Mouse (Mus musculus): ENCODE data around the gene Ssh1. TPM values are rescaled to one million over a fixed set of nuclear protein-coding genes. Genes with fewer than 3 reads are reported as not detected.

The Ssh1 gene
- polyA plus RNA-seq, 1 experiment from 2014 or later = 19.4 TPM

DNA sequence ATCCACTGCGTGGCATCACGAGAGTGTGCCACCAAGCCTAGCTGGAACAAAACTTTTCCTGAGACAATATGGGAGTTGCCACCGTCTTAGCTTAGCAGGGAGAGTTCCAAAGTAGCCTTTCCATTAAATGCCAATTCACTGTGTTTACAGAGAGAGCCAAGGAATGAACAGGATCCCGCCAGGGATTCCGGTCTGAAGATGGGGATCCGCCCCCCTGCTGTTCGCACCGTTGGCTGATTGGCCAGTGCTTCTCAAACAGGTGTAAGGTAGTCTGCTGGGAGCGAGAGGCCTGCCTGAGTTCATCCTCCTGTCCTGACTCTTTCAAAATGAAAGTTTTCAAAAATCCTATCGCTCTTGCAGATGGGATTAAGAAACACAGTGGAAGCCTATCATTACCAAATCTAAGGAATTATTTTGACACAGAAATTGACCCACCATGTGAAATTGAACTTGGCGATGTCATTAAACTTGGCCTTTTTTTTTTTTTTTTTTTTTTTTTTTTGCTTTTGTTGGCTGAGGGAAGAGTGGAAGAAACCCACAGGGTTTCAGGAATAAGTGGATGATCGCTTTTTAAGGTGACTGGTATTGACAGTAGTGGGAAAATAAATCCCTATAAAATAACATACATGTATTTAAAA is 54.3 kb downstream of the Ssh1 start:
- Histone ChIP-seq H3K4me2 (ENCODE audit: low read length) (no peak overlapping the region), H3K36me3 (ENCODE audit: control insufficient read depth, insufficient read depth, low read length) (peaks cover 47% of the 10 kb centered on the region), H3K9me3 (ENCODE audit: control insufficient read depth, low read length) (no peaks in the 10 kb centered on the region), H3K27me3 (replicated peaks; ENCODE audit: control insufficient read depth, insufficient read depth, low read length) (no peaks in the 10 kb centered on the region), H3K4me3 (ENCODE audit: low read depth, low read length) (no peak overlapping the region), H3K4me1 (replicated peaks; ENCODE audit: control insufficient read depth, insufficient read depth, low read length) (no peaks in the 10 kb centered on the region), H3K27ac (ENCODE audit: low read depth) (no peak overlapping the region), H3K9ac (ENCODE audit: low read length) (no peak overlapping the region)
- ATAC-seq (replicated peaks; ENCODE audit: low FRiP score, low TSS enrichment, low read depth) = no peak
- no peak for DNase-seq (ENCODE audit: low spot score)
- 52% methylated on average over 12 of the region's 12 CpGs for WGBS

GRCm38 (mm10) chr5:113937650-113938049 is 56.0 kb downstream of the Ssh1 start:
- H3K4me2 ChIP-seq (ENCODE audit: low read length) = no peak overlapping the region
- no peaks in the 10 kb centered on the region for H3K9me3 ChIP-seq (ENCODE audit: control insufficient read depth, low read length)
- no peak overlapping the region for H3K4me3 ChIP-seq (ENCODE audit: low read depth, low read length)
- H3K9ac ChIP-seq (ENCODE audit: low read length) = no peak overlapping the region
- WGBS = 67% methylated on average over 7 of the region's 7 CpGs
- ATAC-seq (replicated peaks; ENCODE audit: low FRiP score, low TSS enrichment, low read depth) (no peak), DNase-seq (ENCODE audit: low spot score) (no peak)
- peaks cover 30% of the 10 kb centered on the region for H3K36me3 ChIP-seq (ENCODE audit: control insufficient read depth, insufficient read depth, low read length)
- no peak overlapping the region for H3K27ac ChIP-seq (ENCODE audit: low read depth)
- H3K27me3 ChIP-seq (replicated peaks; ENCODE audit: control insufficient read depth, insufficient read depth, low read length) = no peaks in the 10 kb centered on the region
- H3K4me1 ChIP-seq (replicated peaks; ENCODE audit: control insufficient read depth, insufficient read depth, low read length) = no peaks in the 10 kb centered on the region

DNA sequence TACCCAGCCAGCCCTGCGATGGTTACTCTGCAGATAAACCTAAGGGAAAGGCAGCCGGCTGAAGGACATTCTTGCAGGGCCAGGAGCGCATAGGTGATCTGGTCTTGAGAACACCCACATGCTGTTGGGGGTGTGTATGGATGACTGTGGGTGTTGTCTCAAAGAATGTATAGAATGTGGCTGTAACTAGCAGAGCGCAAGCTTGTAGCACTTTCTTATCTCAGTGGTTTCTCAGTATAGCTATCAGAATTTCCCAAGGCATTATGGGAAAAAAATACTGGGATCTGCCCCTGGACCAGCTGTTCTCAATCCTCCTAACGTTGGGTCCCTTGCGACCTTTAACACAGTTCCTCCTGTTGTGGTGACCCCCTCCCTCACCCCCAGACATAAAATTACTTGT is 59.8 kb downstream of the Ssh1 start:
- ATAC-seq (replicated peaks; ENCODE audit: low FRiP score, low TSS enrichment, low read depth) (0 out of 2 replicates have a peak, but pooled peaks have one; percentile 23), DNase-seq (ENCODE audit: low spot score) (no peak)
- Histone ChIP-seq H3K9ac (ENCODE audit: low read length) (no peak overlapping the region), H3K27me3 (replicated peaks; ENCODE audit: control insufficient read depth, insufficient read depth, low read length) (no peaks in the 10 kb centered on the region), H3K36me3 (ENCODE audit: control insufficient read depth, insufficient read depth, low read length) (no peaks in the 10 kb centered on the region; the same call in 1 of the 2 replicates), H3K9me3 (ENCODE audit: control insufficient read depth, low read length) (no peaks in the 10 kb centered on the region), H3K4me1 (replicated peaks; ENCODE audit: control insufficient read depth, insufficient read depth, low read length) (peaks cover 8% of the 10 kb centered on the region; the same call in 1 of the 2 replicates), H3K4me3 (ENCODE audit: low read depth, low read length) (no peak overlapping the region), H3K4me2 (ENCODE audit: low read length) (no peak overlapping the region), H3K27ac (ENCODE audit: low read depth) (no peak overlapping the region)
- WGBS = 53% methylated on average over 6 of the region's 6 CpGs

DNA sequence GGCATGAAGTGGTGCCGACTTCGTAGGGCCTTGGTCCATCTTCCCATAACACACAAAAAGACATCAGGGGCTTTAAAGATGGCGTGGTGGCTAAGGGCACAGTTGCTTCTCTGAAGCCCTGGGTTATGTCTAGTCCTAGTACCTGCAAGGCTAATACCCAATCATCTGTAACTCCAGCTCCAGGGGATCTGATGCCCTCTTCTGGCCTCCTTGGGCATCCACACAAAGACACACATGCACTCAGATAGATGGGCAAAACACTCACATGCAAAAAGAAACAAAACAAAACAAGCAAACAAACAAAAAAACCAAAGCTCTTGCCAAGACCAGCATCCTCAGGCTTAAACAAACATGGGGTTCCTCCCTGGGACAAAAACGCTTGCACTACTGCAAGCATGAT is 60.2 kb downstream of the Ssh1 start:
- 77% methylated on average over 4 of the region's 4 CpGs for WGBS
- H3K27ac ChIP-seq (ENCODE audit: low read depth) = no peak overlapping the region

DNA sequence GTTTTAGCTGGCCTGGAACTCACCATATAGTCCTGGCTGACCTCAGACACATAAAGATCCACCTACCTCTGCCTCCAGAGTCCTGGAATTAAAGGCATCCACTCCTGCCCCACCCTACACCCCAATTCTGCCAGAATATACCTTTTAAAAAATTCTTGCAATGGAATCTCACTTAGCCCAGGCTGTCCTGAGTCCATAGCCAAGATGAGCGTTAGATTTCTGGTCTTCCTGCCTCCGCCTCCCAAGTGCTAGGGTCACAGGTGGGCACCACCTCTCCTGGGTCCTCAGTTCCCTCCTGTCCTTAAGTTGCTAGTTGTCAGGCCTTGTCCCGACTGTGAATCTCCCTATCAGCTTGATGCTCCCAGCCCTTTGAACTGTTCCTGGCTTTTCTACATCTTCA is 61.4 kb downstream of the Ssh1 start:
- Histone ChIP-seq H3K27me3 (replicated peaks; ENCODE audit: control insufficient read depth, insufficient read depth, low read length) (no peaks in the 10 kb centered on the region), H3K9ac (ENCODE audit: low read length) (no peak overlapping the region), H3K9me3 (ENCODE audit: control insufficient read depth, low read length) (peaks cover 7% of the 10 kb centered on the region; the same call in 1 of the 2 replicates), H3K27ac (ENCODE audit: low read depth) (no peak overlapping the region), H3K36me3 (ENCODE audit: control insufficient read depth, insufficient read depth, low read length) (no peaks in the 10 kb centered on the region), H3K4me3 (ENCODE audit: low read depth, low read length) (no peak overlapping the region), H3K4me2 (ENCODE audit: low read length) (no peak overlapping the region), H3K4me1 (replicated peaks; ENCODE audit: control insufficient read depth, insufficient read depth, low read length) (peaks cover 8% of the 10 kb centered on the region; the same call in 1 of the 2 replicates)
- DNase-seq (ENCODE audit: low spot score) (no peak), ATAC-seq (replicated peaks; ENCODE audit: low FRiP score, low TSS enrichment, low read depth) (no peak)
- WGBS = 74% methylated on average over 3 of the region's 3 CpGs

More for the DNA sequence above, 60.2 kb downstream of the Ssh1 start:
- ATAC-seq (replicated peaks; ENCODE audit: low FRiP score, low TSS enrichment, low read depth) (no peak), DNase-seq (ENCODE audit: low spot score) (no peak)
- Histone ChIP-seq H3K27me3 (replicated peaks; ENCODE audit: control insufficient read depth, insufficient read depth, low read length) (no peaks in the 10 kb centered on the region), H3K4me1 (replicated peaks; ENCODE audit: control insufficient read depth, insufficient read depth, low read length) (peaks cover 8% of the 10 kb centered on the region; the same call in 1 of the 2 replicates), H3K36me3 (ENCODE audit: control insufficient read depth, insufficient read depth, low read length) (no peaks in the 10 kb centered on the region; the same call in 1 of the 2 replicates), H3K4me2 (ENCODE audit: low read length) (no peak overlapping the region), H3K9ac (ENCODE audit: low read length) (no peak overlapping the region), H3K9me3 (ENCODE audit: control insufficient read depth, low read length) (no peaks in the 10 kb centered on the region), H3K4me3 (ENCODE audit: low read depth, low read length) (no peak overlapping the region)

DNA sequence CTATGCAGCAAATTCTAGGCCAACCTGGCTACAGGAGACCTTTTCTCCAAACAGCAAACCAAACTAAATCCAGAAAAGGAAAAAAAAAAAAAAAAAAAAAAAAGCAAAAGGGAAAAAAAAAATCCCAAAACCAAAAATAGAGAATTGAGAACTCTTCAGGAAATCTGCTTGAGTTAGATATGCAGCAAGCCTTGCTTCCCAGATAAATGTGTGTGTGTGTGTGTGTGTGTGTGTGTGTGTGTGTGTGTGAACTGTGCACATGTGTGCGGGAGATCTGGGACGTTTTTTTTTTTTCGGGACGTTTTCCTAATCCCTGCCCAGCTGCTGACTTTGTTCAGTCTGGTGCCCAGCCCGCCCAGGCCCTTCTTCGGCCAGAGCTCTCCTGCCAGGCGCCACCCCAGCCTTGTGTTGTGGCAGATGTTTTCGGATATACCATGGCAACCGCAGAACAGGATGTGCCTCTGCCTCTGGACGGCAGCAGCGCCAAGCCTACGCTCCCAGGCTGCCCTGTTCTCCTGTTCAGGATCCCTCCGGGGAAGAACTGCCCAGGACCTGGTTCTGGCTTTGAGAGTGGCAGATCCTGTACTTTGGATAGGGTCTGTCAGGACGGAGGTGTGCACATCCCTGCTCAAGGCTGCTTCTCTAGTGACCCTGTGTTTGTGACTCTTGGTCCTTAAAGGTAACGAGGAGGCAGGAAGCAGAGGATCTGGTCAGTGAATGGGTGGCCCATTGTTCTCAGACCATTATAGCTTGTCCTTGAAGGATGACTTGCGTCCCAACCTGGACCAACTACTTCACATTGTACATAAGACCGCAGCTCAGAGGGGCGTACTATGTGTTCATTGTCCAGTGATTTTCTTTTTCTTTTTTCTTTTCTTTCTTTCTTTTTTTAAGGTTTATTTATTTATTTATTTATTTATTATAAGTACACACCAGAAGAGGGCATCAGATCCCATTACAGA is 62.8 kb downstream of the Ssh1 start:
- 0 out of 2 replicates have a peak, but pooled peaks have one; percentile 9 for ATAC-seq (replicated peaks; ENCODE audit: low FRiP score, low TSS enrichment, low read depth)
- WGBS = 30% methylated on average over 18 of the region's 18 CpGs

DNA sequence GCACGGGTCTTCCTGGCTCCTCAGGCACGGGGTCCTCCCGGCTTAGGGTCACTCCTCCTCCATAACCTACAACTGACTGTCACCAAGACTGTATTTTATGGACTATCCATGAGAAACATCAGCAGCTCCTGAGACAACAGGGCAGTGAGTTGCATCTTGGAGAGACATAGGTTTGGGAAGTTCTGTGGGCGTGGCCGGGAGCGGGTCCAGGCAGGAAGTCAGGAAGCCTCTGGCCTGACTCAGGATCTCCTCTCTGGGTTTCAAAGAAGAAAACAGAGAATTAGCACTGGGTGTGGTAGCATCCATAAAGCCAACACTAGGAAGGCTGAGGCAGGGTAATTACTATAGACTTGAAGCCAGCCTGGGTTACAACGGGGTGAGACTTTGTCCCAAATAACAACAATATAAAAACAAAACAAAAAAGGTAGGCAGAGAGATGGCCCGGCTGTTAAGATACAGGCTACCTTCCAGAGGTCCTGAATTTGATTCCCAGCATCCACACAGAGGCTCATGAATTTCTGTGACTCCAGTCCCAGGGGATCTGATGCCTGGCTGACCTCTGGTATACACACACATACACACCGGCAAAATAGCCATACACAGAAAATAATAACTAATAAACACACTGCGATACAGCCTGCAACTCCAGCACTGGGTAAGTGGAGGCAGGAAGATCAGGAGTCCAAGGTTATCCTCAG is 63.6 kb downstream of the Ssh1 start:
- Histone ChIP-seq H3K9me3 (ENCODE audit: control insufficient read depth, low read length) (peaks cover 7% of the 10 kb centered on the region; the same call in 1 of the 2 replicates), H3K4me2 (ENCODE audit: low read length) (no peak overlapping the region), H3K4me1 (replicated peaks; ENCODE audit: control insufficient read depth, insufficient read depth, low read length) (peaks cover 8% of the 10 kb centered on the region; the same call in 1 of the 2 replicates), H3K27me3 (replicated peaks; ENCODE audit: control insufficient read depth, insufficient read depth, low read length) (no peaks in the 10 kb centered on the region), H3K9ac (ENCODE audit: low read length) (no peak overlapping the region), H3K27ac (ENCODE audit: low read depth) (no peak overlapping the region), H3K4me3 (ENCODE audit: low read depth, low read length) (no peak overlapping the region), H3K36me3 (ENCODE audit: control insufficient read depth, insufficient read depth, low read length) (no peaks in the 10 kb centered on the region)
- DNase-seq (ENCODE audit: low spot score) (no peak), ATAC-seq (replicated peaks; ENCODE audit: low FRiP score, low TSS enrichment, low read depth) (no peak)
- 50% methylated on average over 10 of the region's 10 CpGs for WGBS

More for the DNA sequence above, 62.8 kb downstream of the Ssh1 start:
- Histone ChIP-seq H3K9me3 (ENCODE audit: control insufficient read depth, low read length) (peaks cover 7% of the 10 kb centered on the region; the same call in 1 of the 2 replicates), H3K9ac (ENCODE audit: low read length) (peak overlapping the region; percentile 17; the same call in 1 of the 2 replicates), H3K4me1 (replicated peaks; ENCODE audit: control insufficient read depth, insufficient read depth, low read length) (peaks cover 8% of the 10 kb centered on the region; the same call in 1 of the 2 replicates), H3K27ac (ENCODE audit: low read depth) (peak overlapping the region; percentile 64), H3K4me3 (ENCODE audit: low read depth, low read length) (no peak overlapping the region), H3K27me3 (replicated peaks; ENCODE audit: control insufficient read depth, insufficient read depth, low read length) (no peaks in the 10 kb centered on the region), H3K4me2 (ENCODE audit: low read length) (peak overlapping the region; percentile 20; the same call in 1 of the 2 replicates), H3K36me3 (ENCODE audit: control insufficient read depth, insufficient read depth, low read length) (no peaks in the 10 kb centered on the region)
- DNase-seq (ENCODE audit: low spot score) = peak; percentile 67

GRCm38 (mm10) chr5:113929526-113929925 is 64.2 kb downstream of the Ssh1 start:
- WGBS = 67% methylated on average over 10 of the region's 10 CpGs
- H3K9ac ChIP-seq (ENCODE audit: low read length) = no peak overlapping the region
- H3K36me3 ChIP-seq (ENCODE audit: control insufficient read depth, insufficient read depth, low read length) = no peaks in the 10 kb centered on the region
- DNase-seq (ENCODE audit: low spot score) (no peak), ATAC-seq (replicated peaks; ENCODE audit: low FRiP score, low TSS enrichment, low read depth) (no peak)
- peaks cover 8% of the 10 kb centered on the region; the same call in 1 of the 2 replicates for H3K4me1 ChIP-seq (replicated peaks; ENCODE audit: control insufficient read depth, insufficient read depth, low read length)
- H3K27ac ChIP-seq (ENCODE audit: low read depth) = no peak overlapping the region
- H3K4me3 ChIP-seq (ENCODE audit: low read depth, low read length) = no peak overlapping the region
- peaks cover 7% of the 10 kb centered on the region; the same call in 1 of the 2 replicates for H3K9me3 ChIP-seq (ENCODE audit: control insufficient read depth, low read length)
- H3K4me2 ChIP-seq (ENCODE audit: low read length) = no peak overlapping the region
- H3K27me3 ChIP-seq (replicated peaks; ENCODE audit: control insufficient read depth, insufficient read depth, low read length) = no peaks in the 10 kb centered on the region
